ENCODE assay signal across 9 mouse cellular contexts in genomic region chr8:107254403-107254802, GRCm38 (mm10). TPM values are rescaled to one million over a fixed set of nuclear protein-coding genes. Genes with fewer than 3 reads are reported as not detected.
DNase-seq lines count a peak whose midpoint lies in the region; ATAC-seq and TF ChIP-seq lines count a peak whose summit lies in the region.
"Had no signal": no experiment of that assay in that cellular context is flagged by ENCODE, and none has a peak within 500 bp of the region (broad histone marks: within the 10 kb centered on the region; RNA-seq: fewer than 3 reads in every experiment).

No protein-coding gene starts in this region.

- TF ChIP-seq CTCF in liver, postnatal 0 days (IDR thresholded peaks at IDR 0.05; ENCODE audit: low read depth) = no peak

- peak overlapping the region; percentile 19; the same call in 1 of the 2 replicates for H3K27ac ChIP-seq in stomach, embryonic 15.5 days
- H3K27ac ChIP-seq in liver, postnatal 0 days (ENCODE audit: low read depth) = no peak overlapping the region
- H3K27ac ChIP-seq: midbrain, embryonic 12.5 days had no signal

- H3K4me3 ChIP-seq in stomach, embryonic 15.5 days (replicated peaks) = no peak overlapping the region
- no peak overlapping the region for H3K4me3 ChIP-seq in liver, postnatal 0 days (ENCODE audit: low read depth, low read length)
- H3K4me3 ChIP-seq: midbrain, embryonic 12.5 days had no signal

- 56% methylated on average over 3 of the region's 3 CpGs for WGBS in stomach, embryonic 15.5 days
- 50% methylated on average over 3 of the region's 3 CpGs for whole genome bisulfite sequencing in liver, postnatal 0 days (ENCODE audit: insufficient replicate concordance)

- H3K36me3 ChIP-seq in stomach, embryonic 15.5 days = no peaks in the 10 kb centered on the region
- no peaks in the 10 kb centered on the region for H3K36me3 ChIP-seq in liver, postnatal 0 days (replicated peaks; ENCODE audit: insufficient read depth, low read length)
- H3K36me3 ChIP-seq: midbrain, embryonic 12.5 days had no signal

- no peaks in the 10 kb centered on the region for H3K9me3 ChIP-seq in stomach, embryonic 15.5 days
- no peaks in the 10 kb centered on the region for H3K9me3 ChIP-seq in liver, postnatal 0 days (ENCODE audit: low read length)
- H3K9me3 ChIP-seq: midbrain, embryonic 12.5 days had no signal

- H3K4me2 ChIP-seq in stomach, embryonic 15.5 days = no peak overlapping the region
- no peak overlapping the region for H3K4me2 ChIP-seq in liver, postnatal 0 days (ENCODE audit: low read depth, low read length)
- H3K4me2 ChIP-seq: midbrain, embryonic 12.5 days had no signal

- peaks cover 7% of the 10 kb centered on the region; the same call in 1 of the 2 replicates for H3K4me1 ChIP-seq in stomach, embryonic 15.5 days
- no peaks in the 10 kb centered on the region for H3K4me1 ChIP-seq in liver, postnatal 0 days (ENCODE audit: insufficient read depth)
- H3K4me1 ChIP-seq: midbrain, embryonic 12.5 days had no signal

- no peak for ATAC-seq in stomach, embryonic 15.5 days (ENCODE audit: insufficient read depth, low FRiP score, low read depth)
- no peak for ATAC-seq in liver, postnatal 0 days

- no peak overlapping the region for H3K9ac ChIP-seq in stomach, embryonic 15.5 days
- no peak overlapping the region for H3K9ac ChIP-seq in liver, postnatal 0 days (replicated peaks)
- H3K9ac ChIP-seq: midbrain, embryonic 12.5 days had no signal

- TF ChIP-seq EP300 in liver, postnatal 0 days (IDR thresholded peaks at IDR 0.05; ENCODE audit: low read depth) = no peak

- DNase-seq in right cerebral cortex, adult 18-20 months = peak; percentile 9
- DNase-seq in right cerebral cortex, postnatal 36 days (ENCODE audit: low spot score in 2 of 2) = no peak
- peak; percentile 77 for DNase-seq in NIH3T3 (ENCODE audit: low read depth)
- DNase-seq in heart, adult 8-10 months (ENCODE audit: low spot score) = peak; percentile 16
- DNase-seq in liver, postnatal 0 days = no peak
- DNase-seq in cerebellum, adult 9-11 months = no peak
- DNase-seq: cerebellum, adult 11 months had no signal

- no peaks in the 10 kb centered on the region for H3K27me3 ChIP-seq in stomach, embryonic 15.5 days (replicated peaks)
- H3K27me3 ChIP-seq in liver, postnatal 0 days (ENCODE audit: insufficient read depth, low read length) = no peaks in the 10 kb centered on the region
- H3K27me3 ChIP-seq: midbrain, embryonic 12.5 days had no signal

RNA-seq across cellular contexts. Expression of gene Nfat5, which starts 38.9 kb away (rescaled TPM):
- total RNA-seq in heart, adult 8-10 months (2022) = 10 to 100 TPM; 19.1 to 24.7 (median 23.8) TPM
- polyA plus RNA-seq in stomach, embryonic 15.5 days (2015; fragmentation: Nextera tagmentation; extraction: Ambion mirVana) = 11.5 and 12.3 TPM in 2 replicates
- polyA plus RNA-seq in liver, postnatal 0 days (2015; fragmentation: Nextera tagmentation; extraction: Ambion mirVana) = 1.6 and 1.7 TPM in 2 replicates

Comparison
In these comparisons a context has a peak if more than half of its experiments do, and no peak if none do; other contexts are left out.
1. DNase-seq: peak in right cerebral cortex, adult 18-20 months (single experiment), NIH3T3 (single experiment) and heart, adult 8-10 months (single experiment); none in right cerebral cortex, postnatal 36 days (0 of 2), liver, postnatal 0 days (single experiment) and cerebellum, adult 9-11 months (single experiment).